Mouse (Mus musculus) right cerebral cortex, adult 18-20 months (tissue): ENCODE data around the gene Nr1h3.

Experiments used
- DNase-seq: peaks from one replicate; pipeline ENCODE4 v3.0.0; 2022; ENCODE audit warnings: mixed read lengths

The Nr1h3 gene

GRCm38 (mm10) chr2:91137481-91137880 is 65.2 kb downstream of the Nr1h3 start:
- no peak for DNase-seq

DNA sequence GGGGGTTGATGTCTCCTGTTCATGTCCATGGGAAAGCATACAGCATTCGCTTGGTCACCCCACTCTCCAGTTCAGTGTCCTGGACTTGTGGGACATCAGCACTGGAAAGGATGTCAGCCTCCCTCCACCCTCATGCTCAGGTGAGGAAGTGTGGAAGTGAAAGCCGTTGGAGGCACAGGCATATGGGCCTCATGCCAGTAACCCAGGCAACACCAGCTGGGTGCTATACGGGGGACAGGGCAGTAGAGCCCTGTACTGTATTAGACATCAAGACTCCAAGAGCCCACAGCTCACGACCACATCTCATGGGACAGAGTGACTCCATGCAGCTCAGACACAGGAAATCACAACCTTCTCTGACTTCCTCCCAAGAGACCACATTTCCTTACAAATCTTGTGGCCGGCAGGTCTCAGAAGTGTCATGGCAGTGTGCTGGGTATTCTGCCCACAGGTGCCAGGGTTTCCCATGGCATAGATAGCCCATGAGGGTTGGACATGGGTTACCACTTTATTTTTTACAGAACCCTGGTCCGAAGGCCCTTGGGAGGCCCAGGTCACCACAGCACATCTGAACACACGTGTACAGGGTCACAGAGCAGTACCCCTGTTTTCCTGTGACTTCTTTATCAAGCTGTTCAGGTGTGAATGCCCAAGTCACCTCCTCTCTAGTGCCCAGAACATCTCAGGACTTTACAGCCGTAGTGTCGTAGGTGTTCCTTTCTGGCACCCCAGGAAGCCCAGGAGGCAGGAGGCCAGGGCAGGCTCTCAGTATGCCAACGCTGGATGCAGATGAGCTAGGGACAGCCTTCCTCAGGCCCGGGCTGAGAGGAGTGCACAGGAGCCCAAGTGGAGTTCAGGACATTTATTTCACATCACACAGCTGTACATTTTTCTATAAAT is 65.9 kb downstream of the Nr1h3 start:
- DNase-seq = no peak
